Mouse (Mus musculus): ENCODE measurements around the gene Elovl5. TPM values are rescaled to one million over a fixed set of nuclear protein-coding genes. Genes with fewer than 3 reads are reported as not detected.

The Elovl5 gene
- polyA plus RNA-seq, 1 experiment from 2014 or later, result 81.3 TPM

Other genes with a start within 250 kb of the Elovl5 start
- gene Gclc, start 162.8 kb upstream of the Elovl5 start, polyA plus RNA-seq (2015; fragmentation: Nextera tagmentation; extraction: Ambion mirVana), result 16.4 and 18.5 TPM in 2 replicates
- 0.13 and 0.25 TPM in 2 replicates for gene Gcm1, start 134.6 kb downstream of the Elovl5 start, polyA plus RNA-seq (2015; fragmentation: Nextera tagmentation; extraction: Ambion mirVana)
- 53.8 and 60.6 TPM in 2 replicates for gene Fbxo9, start 191.7 kb downstream of the Elovl5 start, polyA plus RNA-seq (2015; fragmentation: Nextera tagmentation; extraction: Ambion mirVana)
- 14.7 and 14.9 TPM in 2 replicates for gene Ick, start 191.8 kb downstream of the Elovl5 start, polyA plus RNA-seq (2015; fragmentation: Nextera tagmentation; extraction: Ambion mirVana)